Mouse (Mus musculus) telencephalon, adult 2 months (tissue): Measurements from ENCODE around the gene Boc.

Experiments
- DNase-seq: peaks from one replicate; pipeline ENCODE4 v3.0.0-alpha.2; 2011; ENCODE audit warnings: low read depth, low spot score

The Boc gene

GRCm38 (mm10) chr16:44553861-44554260, 4.8 kb downstream of the Boc start:
- DNase-seq = no peak

GRCm38 (mm10) chr16:44552726-44553125, 6.0 kb downstream of the Boc start:
- no peak for DNase-seq

GRCm38 (mm10) chr16:44552036-44552435, 6.7 kb downstream of the Boc start:
- no peak for DNase-seq

- no peak for DNase-seq
These were observed 7.2 kb downstream of the Boc start for GRCm38 (mm10) chr16:44551491-44551890.

- no peak for DNase-seq
These were observed 7.9 kb downstream of the Boc start for GRCm38 (mm10) chr16:44550843-44551242.

GRCm38 (mm10) chr16:44549867-44550679, 8.6 kb downstream of the Boc start:
- no peak for DNase-seq

GRCm38 (mm10) chr16:44549381-44549780, 9.3 kb downstream of the Boc start:
- DNase-seq = no peak

- no peak for DNase-seq
These were observed 10.7 kb downstream of the Boc start for GRCm38 (mm10) chr16:44547976-44548375.

- DNase-seq = no peak
These were observed 11.9 kb downstream of the Boc start for GRCm38 (mm10) chr16:44546831-44547230.

GRCm38 (mm10) chr16:44545939-44546338, 12.8 kb downstream of the Boc start:
- no peak for DNase-seq

- no peak for DNase-seq
These were observed 13.5 kb downstream of the Boc start for GRCm38 (mm10) chr16:44545153-44545552.

- DNase-seq = no peak
These were observed 15.6 kb downstream of the Boc start for GRCm38 (mm10) chr16:44543098-44543497.

GRCm38 (mm10) chr16:44542029-44542690, 16.5 kb downstream of the Boc start:
- DNase-seq = no peak

- DNase-seq = no peak
These were observed 19.1 kb downstream of the Boc start for GRCm38 (mm10) chr16:44539611-44540010.

GRCm38 (mm10) chr16:44538401-44539395, 20.0 kb downstream of the Boc start:
- DNase-seq = no peak

GRCm38 (mm10) chr16:44534122-44534521, 24.6 kb downstream of the Boc start:
- DNase-seq = no peak

- DNase-seq = no peak
These were observed 25.2 kb downstream of the Boc start for GRCm38 (mm10) chr16:44533522-44533921.

- no peak for DNase-seq
These were observed 25.8 kb downstream of the Boc start for GRCm38 (mm10) chr16:44532851-44533250.

- DNase-seq = no peak
These were observed 27.4 kb downstream of the Boc start for GRCm38 (mm10) chr16:44531239-44531797.

GRCm38 (mm10) chr16:44530829-44531228, 27.9 kb downstream of the Boc start:
- DNase-seq = no peak

- DNase-seq = no peak
These were observed 28.5 kb downstream of the Boc start for GRCm38 (mm10) chr16:44530191-44530590.

- DNase-seq = no peak
These were observed 29.0 kb downstream of the Boc start for GRCm38 (mm10) chr16:44529691-44530090.
